Mouse (Mus musculus) cortical plate, adult 2 months (tissue): ENCODE results near the gene Vegfd.

Experiments used
- CTCF ChIP-seq: fragments of 200-500 bp; IDR thresholded peaks from 2 replicates; pipeline ENCODE4 v1.5.1; 2011; ENCODE audit warnings: mild to moderate bottlenecking, control low read depth, low read length; ENCODE audit not compliant: insufficient read depth; ENCODE audit errors: extremely low read depth
- POLR2A ChIP-seq: fragments of 200-500 bp; IDR thresholded peaks from 2 replicates; pipeline ENCODE4 v1.6.1; 2011; ENCODE audit warnings: mild to moderate bottlenecking, low read length, control low read depth; ENCODE audit not compliant: insufficient read depth; ENCODE audit errors: extremely low read depth

DNA sequence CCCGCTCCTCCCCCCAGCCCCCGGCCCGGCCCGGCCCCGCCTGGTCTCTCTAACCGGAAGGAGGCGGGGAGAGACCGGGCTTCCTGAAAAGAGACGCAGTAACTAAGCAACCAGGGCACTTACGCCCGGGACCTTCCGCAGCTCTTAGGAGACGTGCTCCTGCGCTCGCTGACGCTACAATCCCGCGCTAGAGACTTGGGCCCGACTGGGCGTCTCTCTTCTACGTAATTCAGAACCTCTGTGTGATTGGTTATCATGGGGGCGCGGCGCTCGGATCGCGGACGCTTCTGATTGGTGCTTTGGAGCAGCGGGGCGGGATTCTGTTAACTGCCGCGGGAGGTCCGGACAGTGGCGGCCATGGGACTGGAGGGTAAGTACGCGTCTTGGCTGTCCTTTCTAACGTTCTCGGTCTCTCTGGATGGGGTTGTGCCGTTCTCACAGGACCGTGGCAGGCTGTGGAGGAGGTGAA, 46.3 kb downstream of the Vegfd start, which contains the start of gene Piga:
- no peak for TF ChIP-seq CTCF
- peak; percentile 62; the same call in 1 of the 2 replicates for TF ChIP-seq POLR2A
